7 mouse cellular contexts compared by ENCODE assay signal in the genomic region with DNA sequence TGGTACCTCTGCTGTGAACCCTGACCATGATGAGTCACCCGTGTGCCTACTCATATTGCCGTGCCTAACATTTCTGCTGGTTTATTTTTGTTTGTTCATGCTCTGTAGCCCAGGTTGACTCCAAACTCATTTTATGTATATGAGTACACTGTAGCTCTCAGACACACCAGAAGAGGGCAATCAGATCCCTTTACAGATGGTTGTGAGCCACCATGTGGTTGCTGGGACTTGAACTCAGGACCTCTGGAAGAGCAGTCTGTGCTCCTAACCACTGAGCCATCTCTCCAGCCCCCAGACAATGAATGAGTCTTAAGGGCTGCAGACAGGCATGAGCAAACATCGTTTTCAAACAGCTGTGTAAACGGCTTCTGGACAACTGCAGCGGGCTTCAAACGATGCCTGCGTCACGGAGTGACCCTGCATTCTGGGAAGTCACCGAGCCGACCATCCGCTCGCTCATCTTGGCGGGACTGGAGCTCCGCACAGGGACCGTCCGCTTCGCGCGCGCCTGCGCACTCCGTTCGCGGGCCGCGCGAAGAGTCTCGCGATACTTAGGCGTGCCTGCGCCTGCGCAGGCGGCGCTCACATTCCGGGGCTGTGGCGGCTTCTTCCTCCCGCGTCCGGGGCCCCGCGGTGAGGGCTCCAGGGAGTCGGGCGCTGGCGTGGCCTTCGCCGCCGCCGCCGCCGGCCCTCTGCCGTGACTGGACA. TPM values are rescaled to one million over a fixed set of nuclear protein-coding genes. Genes with fewer than 3 reads are reported as not detected.
DNase-seq lines count a peak whose midpoint lies in the region; ATAC-seq lines count a peak whose summit lies in the region.

B230219D22Rik (plus strand) TSS at position 590 of the 708 bp plus-strand sequence.

- peak within 1 kb of the TSS; percentile 100 for H3K9ac ChIP-seq in embryonic facial prominence, embryonic 11.5 days (replicated peaks; ENCODE audit: low read length)
- peak within 1 kb of the TSS; percentile 100 for H3K9ac ChIP-seq in limb, embryonic 11.5 days (ENCODE audit: low read length)
- H3K9ac ChIP-seq in midbrain, embryonic 14.5 days (replicated peaks; ENCODE audit: low read length), result peak within 1 kb of the TSS; percentile 99

- DNase-seq in adrenal gland, postnatal 14 days, result peak; percentile 94
- peak; percentile 96 for DNase-seq in embryonic facial prominence, embryonic 11.5 days (ENCODE audit: low spot score)
- peak; percentile 99 for DNase-seq in heart, adult 11 months
- peak; percentile 90 for DNase-seq in kidney, adult 18-20 months
- DNase-seq in limb, embryonic 11.5 days (ENCODE audit: low spot score), result peak; percentile 93
- DNase-seq in midbrain, embryonic 14.5 days, result peak; percentile 98
- peak; percentile 82 to 87 for DNase-seq in spleen, adult 18-20 months

- 2% methylated on average over 48 of the region's 51 CpGs for WGBS in embryonic facial prominence, embryonic 11.5 days
- WGBS in limb, embryonic 11.5 days, result 3% methylated on average over 45 of the region's 51 CpGs
- 3% methylated on average over 49 of the region's 51 CpGs for WGBS in midbrain, embryonic 14.5 days

- H3K4me1 ChIP-seq in embryonic facial prominence, embryonic 11.5 days (ENCODE audit: control insufficient read depth, insufficient read depth, low read length), result peaks cover 4% of the 10 kb centered on the region; the same call in 1 of the 2 replicates
- H3K4me1 ChIP-seq in limb, embryonic 11.5 days (ENCODE audit: control insufficient read depth, insufficient read depth, low read length), result peaks cover 10% of the 10 kb centered on the region
- peaks cover 16% of the 10 kb centered on the region for H3K4me1 ChIP-seq in midbrain, embryonic 14.5 days (ENCODE audit: control insufficient read depth, insufficient read depth, low read length)

- H3K4me2 ChIP-seq in embryonic facial prominence, embryonic 11.5 days (ENCODE audit: low read depth, low read length), result peak within 1 kb of the TSS; percentile 73
- peak within 1 kb of the TSS; percentile 60 for H3K4me2 ChIP-seq in limb, embryonic 11.5 days (ENCODE audit: low read depth, severe bottlenecking)
- peak within 1 kb of the TSS; percentile 70 for H3K4me2 ChIP-seq in midbrain, embryonic 14.5 days (ENCODE audit: low read length)

- no peaks in the 10 kb centered on the region for H3K9me3 ChIP-seq in embryonic facial prominence, embryonic 11.5 days (replicated peaks; ENCODE audit: control insufficient read depth, low read length)
- no peaks in the 10 kb centered on the region for H3K9me3 ChIP-seq in limb, embryonic 11.5 days (ENCODE audit: control insufficient read depth, low read length)
- no peaks in the 10 kb centered on the region for H3K9me3 ChIP-seq in midbrain, embryonic 14.5 days (ENCODE audit: control insufficient read depth, low read length)

- no peaks in the 10 kb centered on the region for H3K27me3 ChIP-seq in embryonic facial prominence, embryonic 11.5 days (ENCODE audit: control insufficient read depth, insufficient read depth, low read length)
- H3K27me3 ChIP-seq in limb, embryonic 11.5 days (ENCODE audit: control insufficient read depth, insufficient read depth, low read length), result no peaks in the 10 kb centered on the region
- H3K27me3 ChIP-seq in midbrain, embryonic 14.5 days (ENCODE audit: control insufficient read depth, insufficient read depth, low read length), result no peaks in the 10 kb centered on the region

- H3K4me3 ChIP-seq in embryonic facial prominence, embryonic 11.5 days (ENCODE audit: low read depth, low read length), result peak within 1 kb of the TSS; percentile 99
- peak within 1 kb of the TSS; percentile 86 for H3K4me3 ChIP-seq in limb, embryonic 11.5 days (ENCODE audit: low read depth, low read length)
- peak within 1 kb of the TSS; percentile 98 for H3K4me3 ChIP-seq in midbrain, embryonic 14.5 days (replicated peaks; ENCODE audit: low read depth, low read length)

- peak within 1 kb of the TSS; percentile 96 for H3K27ac ChIP-seq in embryonic facial prominence, embryonic 11.5 days (replicated peaks; ENCODE audit: low read depth, low read length)
- H3K27ac ChIP-seq in limb, embryonic 11.5 days (replicated peaks; ENCODE audit: low read depth, low read length), result peak within 1 kb of the TSS; percentile 97
- peak within 1 kb of the TSS; percentile 96 for H3K27ac ChIP-seq in midbrain, embryonic 14.5 days (replicated peaks; ENCODE audit: low read depth, low read length)

- ATAC-seq in embryonic facial prominence, embryonic 11.5 days (replicated peaks; ENCODE audit: insufficient number of reproducible peaks, low FRiP score, low TSS enrichment, low read depth), result peak; percentile 91
- peak; percentile 85 for ATAC-seq in limb, embryonic 11.5 days (ENCODE audit: insufficient number of reproducible peaks, low FRiP score, low TSS enrichment, low read depth)
- ATAC-seq in midbrain, embryonic 14.5 days (ENCODE audit: low FRiP score, low TSS enrichment), result peak; percentile 97

- H3K36me3 ChIP-seq in embryonic facial prominence, embryonic 11.5 days (replicated peaks; ENCODE audit: control insufficient read depth, insufficient read depth, low read depth, low read length), result no peaks in the 10 kb centered on the region
- H3K36me3 ChIP-seq in limb, embryonic 11.5 days (ENCODE audit: control insufficient read depth, insufficient read depth, low read length), result no peaks in the 10 kb centered on the region
- H3K36me3 ChIP-seq in midbrain, embryonic 14.5 days (ENCODE audit: control insufficient read depth, insufficient read depth, low read length), result no peaks in the 10 kb centered on the region

RNA-seq across cellular contexts. Expression of gene B230219D22Rik, which starts in this region (rescaled TPM):
- total RNA-seq in adrenal gland, postnatal 14 days (2021), result 53.9 and 55.4 TPM in 2 replicates
- 78.3 and 82.0 TPM in 2 replicates for polyA plus RNA-seq in embryonic facial prominence, embryonic 11.5 days (2014; fragmentation: Nextera tagmentation; extraction: Ambion mirVana)
- 75.6 and 84.4 TPM in 2 replicates for polyA plus RNA-seq in limb, embryonic 11.5 days (2014; fragmentation: Nextera tagmentation; extraction: Ambion mirVana)
- 78.7 and 98.2 TPM in 2 replicates for polyA plus RNA-seq in midbrain, embryonic 14.5 days (2014; fragmentation: Nextera tagmentation; extraction: Ambion mirVana)

Comparison
In these comparisons a context has a peak if more than half of its experiments do, and no peak if none do; other contexts are left out.
1. Peak in every context shown above with its lines: DNase-seq, ATAC-seq, H3K4me3 ChIP-seq and H3K27ac ChIP-seq.